In the genomic region with DNA sequence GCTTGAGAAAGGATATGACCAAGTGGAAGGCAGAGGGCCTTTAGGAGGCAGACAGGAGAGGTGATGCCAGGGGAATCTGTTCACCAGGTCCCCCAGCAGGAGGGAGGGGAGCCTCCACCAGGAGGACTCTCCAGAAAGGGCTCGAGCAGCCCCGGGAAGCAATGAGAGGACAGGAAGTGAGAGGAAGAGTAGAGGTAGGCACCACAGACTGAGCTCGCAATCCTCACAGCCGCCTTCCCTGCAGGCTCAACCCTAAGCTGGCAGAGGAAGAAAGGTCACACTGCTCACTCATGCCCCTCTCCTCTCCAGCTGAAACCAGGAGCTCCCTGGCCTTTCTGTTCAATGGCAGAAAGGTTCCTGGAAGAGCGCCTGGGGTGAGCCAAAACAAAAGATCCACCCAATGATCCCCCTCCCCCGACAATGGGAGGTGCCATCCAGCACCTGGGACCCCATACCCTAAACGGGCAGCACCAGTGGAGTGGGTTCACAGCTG, we compare ENCODE assay signal across 9 mouse cellular contexts. TPM values are rescaled to one million over a fixed set of nuclear protein-coding genes. Genes with fewer than 3 reads are reported as not detected.
A peak's percentile ranks its signal among the peaks of the same experiment; 100 is the strongest.
DNase-seq lines count a peak whose midpoint lies in the region; ATAC-seq and TF ChIP-seq lines count a peak whose summit lies in the region.
"Had no signal": no experiment of that assay in that cellular context is flagged by ENCODE, and none has a peak within 500 bp of the region (broad histone marks: within the 10 kb centered on the region; RNA-seq: fewer than 3 reads in every experiment).

No protein-coding gene starts in this region.

- H3K4me1 ChIP-seq in heart, embryonic 13.5 days = peaks cover 83% of the 10 kb centered on the region
- peaks cover 61% of the 10 kb centered on the region for H3K4me1 ChIP-seq in E14TG2a.4 (replicated peaks; ENCODE audit: low read depth, low read length)
- H3K4me1 ChIP-seq in embryonic fibroblast, embryonic 13.5 days (ENCODE audit: control insufficient read depth, insufficient read depth, low read length) = peaks cover 20% of the 10 kb centered on the region
- H3K4me1 ChIP-seq in megakaryocyte, embryonic 14.5 days = peaks cover 28% of the 10 kb centered on the region

- TF ChIP-seq CTCF in E14TG2a.4 (conservative IDR thresholded peaks at IDR 0.05; ENCODE audit: low read length) = no peak
- TF ChIP-seq CTCF in embryonic fibroblast, embryonic 13.5 days (IDR thresholded peaks at IDR 0.05; ENCODE audit: borderline replicate concordance, insufficient read depth, low read length) = no peak

- peak overlapping the region; percentile 81 for H3K27ac ChIP-seq in heart, embryonic 13.5 days (replicated peaks)
- peak overlapping the region; percentile 82 for H3K27ac ChIP-seq in embryonic fibroblast, embryonic 13.5 days (ENCODE audit: insufficient read depth, low read length)
- H3K27ac ChIP-seq: liver, embryonic 15.5 days had no signal

- WGBS in heart, embryonic 13.5 days = 15% methylated on average over 7 of the region's 7 CpGs

- 0 out of 2 replicates have a peak, but pooled peaks cover 6% of the 10 kb centered on the region for H3K36me3 ChIP-seq in heart, embryonic 13.5 days
- no peaks in the 10 kb centered on the region for H3K36me3 ChIP-seq in E14TG2a.4 (ENCODE audit: insufficient read depth, low read length)
- H3K36me3 ChIP-seq in megakaryocyte, embryonic 14.5 days (replicated peaks; ENCODE audit: low read length) = peaks cover 6% of the 10 kb centered on the region
- H3K36me3 ChIP-seq: liver, embryonic 15.5 days had no signal

- H3K9me3 ChIP-seq in heart, embryonic 13.5 days = no peaks in the 10 kb centered on the region
- H3K9me3 ChIP-seq in E14TG2a.4 (ENCODE audit: low read length) = no peaks in the 10 kb centered on the region
- no peaks in the 10 kb centered on the region for H3K9me3 ChIP-seq in megakaryocyte, embryonic 14.5 days
- H3K9me3 ChIP-seq: liver, embryonic 15.5 days had no signal

- peak overlapping the region; percentile 68 for H3K4me2 ChIP-seq in heart, embryonic 13.5 days
- H3K4me2 ChIP-seq: liver, embryonic 15.5 days had no signal

- ATAC-seq in heart, embryonic 13.5 days (ENCODE audit: extremely low read depth, insufficient number of reproducible peaks, low FRiP score, low TSS enrichment) = no peak

- peaks cover 94% of the 10 kb centered on the region for H3K27me3 ChIP-seq in heart, embryonic 13.5 days (replicated peaks)
- H3K27me3 ChIP-seq in E14TG2a.4 (ENCODE audit: insufficient read depth, low read length) = peaks cover 96% of the 10 kb centered on the region
- peaks cover 33% of the 10 kb centered on the region for H3K27me3 ChIP-seq in megakaryocyte, embryonic 14.5 days (replicated peaks)

- TF ChIP-seq POLR2A in embryonic fibroblast, embryonic 13.5 days (IDR thresholded peaks at IDR 0.05; ENCODE audit: low read depth, low read length) = no peak

- H3K9ac ChIP-seq in heart, embryonic 13.5 days = peak overlapping the region; percentile 72; the same call in 1 of the 2 replicates
- H3K9ac ChIP-seq: liver, embryonic 15.5 days had no signal

- no peak for DNase-seq in heart, adult 18-20 months
- DNase-seq in thymus, postnatal 36 days = no peak
- DNase-seq in thymus, postnatal 0 days (ENCODE audit: low spot score) = no peak
- no peak for DNase-seq in adrenal gland, postnatal 10 days

- H3K4me3 ChIP-seq in heart, embryonic 13.5 days = no peak overlapping the region
- H3K4me3 ChIP-seq in E14TG2a.4 (replicated peaks; ENCODE audit: low read length) = peak overlapping the region; percentile 51
- H3K4me3 ChIP-seq in embryonic fibroblast, embryonic 13.5 days (ENCODE audit: insufficient read depth, low read length) = no peak overlapping the region
- peak overlapping the region; percentile 9 for H3K4me3 ChIP-seq in megakaryocyte, embryonic 14.5 days (replicated peaks)
- H3K4me3 ChIP-seq: liver, embryonic 15.5 days had no signal

RNA-seq across cellular contexts. Expression of a gene that starts 24.5 kb away (rescaled TPM):
- polyA plus RNA-seq in heart, embryonic 13.5 days (2015; fragmentation: Nextera tagmentation; extraction: Ambion mirVana) = 10.0 and 11.7 TPM in 2 replicates
- 100 to 1,000 TPM; 250 to 260 TPM for total RNA-seq in heart, adult 18-20 months (2021)
- polyA plus RNA-seq in embryonic fibroblast, embryonic 13.5 days (2011; ENCODE audit: insufficient read length, low read depth, missing spikeins) = 173 and 236 TPM in 2 replicates
- polyA plus RNA-seq in megakaryocyte, embryonic 14.5 days (2012; ENCODE audit: insufficient read depth, low replicate concordance) = 18.4 and 27.4 TPM in 2 replicates
- polyA plus RNA-seq in thymus, postnatal 0 days (2015; fragmentation: Nextera tagmentation; extraction: Ambion mirVana) = 7.2 and 11.7 TPM in 2 replicates
- total RNA-seq in adrenal gland, postnatal 10 days (2021) = 100 to 1,000 TPM; 145 to 200 TPM

RNA-seq across cellular contexts. Expression of a gene that starts 47.0 kb away (rescaled TPM):
- 6.3 and 6.6 TPM in 2 replicates for polyA plus RNA-seq in heart, embryonic 13.5 days (2015; fragmentation: Nextera tagmentation; extraction: Ambion mirVana)
- 10 to 100 TPM; 10.0 to 13.2 TPM for total RNA-seq in heart, adult 18-20 months (2021)
- polyA plus RNA-seq in embryonic fibroblast, embryonic 13.5 days (2011; ENCODE audit: insufficient read length, low read depth, missing spikeins) = 2.0 and 2.3 TPM in 2 replicates
- polyA plus RNA-seq in megakaryocyte, embryonic 14.5 days (2012; ENCODE audit: insufficient read depth, low replicate concordance) = 3.1 TPM in 1 of 2 replicates, not detected in the other
- 4.0 and 4.4 TPM in 2 replicates for polyA plus RNA-seq in thymus, postnatal 0 days (2015; fragmentation: Nextera tagmentation; extraction: Ambion mirVana)
- total RNA-seq in adrenal gland, postnatal 10 days (2021) = 1 to 10 TPM; 5.0 to 6.9 TPM

RNA-seq across cellular contexts. Expression of a gene that starts 52.9 kb away (rescaled TPM):
- 7.8 and 8.9 TPM in 2 replicates for polyA plus RNA-seq in heart, embryonic 13.5 days (2015; fragmentation: Nextera tagmentation; extraction: Ambion mirVana)
- under 1 TPM; 0.40 to 0.69 TPM for total RNA-seq in heart, adult 18-20 months (2021)
- polyA plus RNA-seq in embryonic fibroblast, embryonic 13.5 days (2011; ENCODE audit: insufficient read length, low read depth, missing spikeins) = 0.74 TPM in 1 of 2 replicates, not detected in the other
- polyA plus RNA-seq in megakaryocyte, embryonic 14.5 days (2012; ENCODE audit: insufficient read depth, low replicate concordance) = 2.7 and 19.7 TPM in 2 replicates
- polyA plus RNA-seq in thymus, postnatal 0 days (2015; fragmentation: Nextera tagmentation; extraction: Ambion mirVana) = 2.4 and 3.6 TPM in 2 replicates
- total RNA-seq in adrenal gland, postnatal 10 days (2021) = under 1 TPM; 0.51 to 0.88 TPM

RNA-seq across cellular contexts. Expression of a gene that starts 55.7 kb away (rescaled TPM):
- 50.2 and 52.3 TPM in 2 replicates for polyA plus RNA-seq in heart, embryonic 13.5 days (2015; fragmentation: Nextera tagmentation; extraction: Ambion mirVana)
- total RNA-seq in heart, adult 18-20 months (2021) = 10 to 100 TPM; 31.5 to 35.7 TPM
- 11.7 and 12.6 TPM in 2 replicates for polyA plus RNA-seq in embryonic fibroblast, embryonic 13.5 days (2011; ENCODE audit: insufficient read length, low read depth, missing spikeins)
- 37.4 and 49.3 TPM in 2 replicates for polyA plus RNA-seq in megakaryocyte, embryonic 14.5 days (2012; ENCODE audit: insufficient read depth, low replicate concordance)
- 56.4 and 57.4 TPM in 2 replicates for polyA plus RNA-seq in thymus, postnatal 0 days (2015; fragmentation: Nextera tagmentation; extraction: Ambion mirVana)
- total RNA-seq in adrenal gland, postnatal 10 days (2021) = 10 to 100 TPM; 39.2 to 40.0 TPM

Comparison
In these comparisons a context has a peak if more than half of its experiments do, and no peak if none do; other contexts are left out.
1. H3K4me3 ChIP-seq: peak in E14TG2a.4 (single experiment) and megakaryocyte, embryonic 14.5 days (single experiment); none in heart, embryonic 13.5 days (single experiment) and embryonic fibroblast, embryonic 13.5 days (single experiment).